Mouse (Mus musculus) brain, embryonic 14.5 days (tissue): ENCODE data around the gene Fbxo48.

Source experiments
- CTCF ChIP-seq: fragments of 200-500 bp; IDR thresholded peaks from 2 replicates; pipeline ENCODE4 v1.5.1; 2012; ENCODE audit warnings: inconsistent platforms, mild to moderate bottlenecking, moderate library complexity, borderline replicate concordance; ENCODE audit not compliant: insufficient read depth, insufficient read length; ENCODE audit errors: extremely low read depth
- POLR2A ChIP-seq: fragments of 200-500 bp; IDR thresholded peaks from 2 replicates; pipeline ENCODE4 v1.6.1; 2012; ENCODE audit warnings: mild to moderate bottlenecking, inconsistent platforms, borderline replicate concordance; ENCODE audit not compliant: poor library complexity, insufficient read depth, insufficient read length, severe bottlenecking; ENCODE audit errors: extremely low read depth

- TF ChIP-seq CTCF: no peak
- no peak for TF ChIP-seq POLR2A
These were observed 511 bp downstream of the Fbxo48 start for GRCm38 (mm10) chr11:16951761-16952010.
